8 mouse cellular contexts compared by ENCODE assay signal in genomic region chr7:25278341-25279075, GRCm38 (mm10). TPM values are rescaled to one million over a fixed set of nuclear protein-coding genes. Genes with fewer than 3 reads are reported as not detected.
DNase-seq lines count a peak whose midpoint lies in the region; ATAC-seq and TF ChIP-seq lines count a peak whose summit lies in the region.

No protein-coding gene starts in this region.

- dilution Hi-C loops in CH12.LX (cut with MboI; ENCODE audit: extremely low pct_ligation_motif_present, extremely low pct_unique_long_range_greater_than_20kb, low sequenced_read_pairs), result no loop called here

- peak overlapping the region; percentile 53 for H3K9ac ChIP-seq in CH12.LX (ENCODE audit: insufficient read depth, low read depth)
- H3K9ac ChIP-seq in forebrain, embryonic 12.5 days, result peak overlapping the region; percentile 89
- peak overlapping the region; percentile 78 for H3K9ac ChIP-seq in liver, embryonic 16.5 days (ENCODE audit: low read depth, low read length)
- peak overlapping the region; percentile 79 for H3K9ac ChIP-seq in neural tube, embryonic 12.5 days
- peak overlapping the region; percentile 89 for H3K9ac ChIP-seq in stomach, embryonic 16.5 days (ENCODE audit: low read length)

- H3K79me2 ChIP-seq in CH12.LX (replicated peaks; ENCODE audit: control insufficient read depth, extremely low read depth, insufficient read depth, poor library complexity, severe bottlenecking), result peaks cover 8% of the 10 kb centered on the region

- peaks cover 47 to 78% of the 10 kb centered on the region in 2 experiments for H3K4me1 ChIP-seq in CH12.LX (ENCODE audit: control insufficient read depth in 1 of 2, insufficient read depth in 2 of 2)
- peaks cover 51% of the 10 kb centered on the region for H3K4me1 ChIP-seq in forebrain, embryonic 12.5 days
- H3K4me1 ChIP-seq in liver, embryonic 16.5 days (ENCODE audit: control insufficient read depth, low read depth, low read length), result peaks cover 83% of the 10 kb centered on the region
- peaks cover 66% of the 10 kb centered on the region for H3K4me1 ChIP-seq in neural tube, embryonic 12.5 days
- H3K4me1 ChIP-seq in stomach, embryonic 16.5 days (ENCODE audit: control insufficient read depth, insufficient read depth, low read length), result peaks cover 62% of the 10 kb centered on the region

- H3K36me3 ChIP-seq in CH12.LX (replicated peaks in 1 of 2; ENCODE audit: control insufficient read depth in 1 of 2, insufficient read depth in 1 of 2, low read length in 1 of 2), result peaks cover 3 to 27% of the 10 kb centered on the region in 2 experiments
- H3K36me3 ChIP-seq in forebrain, embryonic 12.5 days (replicated peaks), result peaks cover 5% of the 10 kb centered on the region; the same call in 1 of the 2 replicates
- H3K36me3 ChIP-seq in liver, embryonic 16.5 days (ENCODE audit: control insufficient read depth, insufficient read depth), result no peaks in the 10 kb centered on the region
- peaks cover 4% of the 10 kb centered on the region; the same call in 1 of the 2 replicates for H3K36me3 ChIP-seq in neural tube, embryonic 12.5 days
- no peaks in the 10 kb centered on the region for H3K36me3 ChIP-seq in stomach, embryonic 16.5 days (ENCODE audit: control insufficient read depth, insufficient read depth, low read length)

- TF ChIP-seq RAD21 in CH12.LX (IDR thresholded peaks at IDR 0.05; ENCODE audit: low read depth, low read length), result no peak

- peak overlapping the region; percentile 48 to 68 (median 56) for H3K4me3 ChIP-seq in CH12.LX (replicated peaks in 1 of 3; ENCODE audit: low read depth in 2 of 3, low read length in 2 of 3, poor library complexity in 1 of 3)
- peak overlapping the region; percentile 92 for H3K4me3 ChIP-seq in forebrain, embryonic 12.5 days (replicated peaks)
- H3K4me3 ChIP-seq in liver, embryonic 16.5 days (ENCODE audit: low read depth, low read length), result peak overlapping the region; percentile 72
- H3K4me3 ChIP-seq in neural tube, embryonic 12.5 days, result peak overlapping the region; percentile 53
- peak overlapping the region; percentile 65 for H3K4me3 ChIP-seq in stomach, embryonic 16.5 days (replicated peaks; ENCODE audit: low read length)

- under 1% methylated on average over 56 of the region's 60 CpGs for WGBS in forebrain, embryonic 12.5 days
- WGBS in liver, embryonic 16.5 days (ENCODE audit: insufficient replicate concordance), result 0% methylated on average over 50 of the region's 60 CpGs
- WGBS in neural tube, embryonic 12.5 days, result under 1% methylated on average over 54 of the region's 60 CpGs
- WGBS in stomach, embryonic 16.5 days, result under 1% methylated on average over 51 of the region's 60 CpGs

- DNase-seq in CH12.LX (ENCODE audit: extremely low read depth), result peak; percentile 91
- peak; percentile 85 for DNase-seq in c-Kit-positive CD71-negative TER-119-negative erythroid progenitor cells, embryonic 14.5 days (ENCODE audit: low read depth)
- DNase-seq in heart, postnatal 14 days, result peak; percentile 78 to 79
- peak; percentile 87 for DNase-seq in layer of hippocampus, adult 11-12 months (ENCODE audit: low spot score)

- no peaks in the 10 kb centered on the region for H3K9me3 ChIP-seq in CH12.LX (replicated peaks; ENCODE audit: low read length)
- no peaks in the 10 kb centered on the region for H3K9me3 ChIP-seq in forebrain, embryonic 12.5 days
- no peaks in the 10 kb centered on the region for H3K9me3 ChIP-seq in liver, embryonic 16.5 days (replicated peaks; ENCODE audit: control insufficient read depth, low read length)
- H3K9me3 ChIP-seq in neural tube, embryonic 12.5 days, result no peaks in the 10 kb centered on the region
- no peaks in the 10 kb centered on the region for H3K9me3 ChIP-seq in stomach, embryonic 16.5 days (replicated peaks; ENCODE audit: control insufficient read depth, low read length)

- no peaks in the 10 kb centered on the region for H3K27me3 ChIP-seq in CH12.LX (replicated peaks)
- H3K27me3 ChIP-seq in forebrain, embryonic 12.5 days, result no peaks in the 10 kb centered on the region
- no peaks in the 10 kb centered on the region for H3K27me3 ChIP-seq in liver, embryonic 16.5 days (ENCODE audit: control insufficient read depth, insufficient read depth, low read depth, low read length)
- H3K27me3 ChIP-seq in neural tube, embryonic 12.5 days (replicated peaks), result no peaks in the 10 kb centered on the region
- no peaks in the 10 kb centered on the region for H3K27me3 ChIP-seq in stomach, embryonic 16.5 days (ENCODE audit: control insufficient read depth, insufficient read depth, low read length)

- in situ Hi-C loops in CH12.LX (cut with MboI; ENCODE audit: low pct_ligation_motif_present, low pct_unique_long_range_greater_than_20kb, low sequenced_read_pairs), result loop anchor here (5.0 to 10.0 kb wide), 3 partner anchors 36 to 146 kb away; no protein-coding TSS in a partner anchor

- peak; percentile 67 for ATAC-seq in forebrain, embryonic 12.5 days (ENCODE audit: low FRiP score)
- ATAC-seq in liver, embryonic 16.5 days (ENCODE audit: low read depth), result peak; percentile 58
- ATAC-seq in neural tube, embryonic 12.5 days (ENCODE audit: low FRiP score, low read depth), result peak; percentile 64
- ATAC-seq in stomach, embryonic 16.5 days (ENCODE audit: insufficient read depth, low FRiP score), result peak; percentile 69

- TF ChIP-seq EP300 in CH12.LX (IDR thresholded peaks at IDR 0.05; ENCODE audit: low read length), result no peak

- TF ChIP-seq CTCF in CH12.LX (conservative IDR thresholded peaks at IDR 0.05 in 1 of 2, IDR thresholded peaks at IDR 0.05 in 1 of 2; ENCODE audit: low read depth in 2 of 2, low read length in 2 of 2), result peak in 1 of 2 experiments; percentile 74; a peak in 1 of 4 replicates

- peak overlapping the region; percentile 72 for H3K27ac ChIP-seq in CH12.LX (ENCODE audit: insufficient read depth, low read depth)
- peak overlapping the region; percentile 100 for H3K27ac ChIP-seq in forebrain, embryonic 12.5 days
- H3K27ac ChIP-seq in liver, embryonic 16.5 days (ENCODE audit: low read length), result peak overlapping the region; percentile 95
- H3K27ac ChIP-seq in neural tube, embryonic 12.5 days, result peak overlapping the region; percentile 96
- H3K27ac ChIP-seq in stomach, embryonic 16.5 days (ENCODE audit: low read length), result peak overlapping the region; percentile 100

- intact Hi-C loops in heart, postnatal 14 days (cut with DNase I), result loop anchor here (1.0 kb wide), 1 partner anchor 29 kb away; no protein-coding TSS in a partner anchor

- peak overlapping the region; percentile 79 for H3K4me2 ChIP-seq in CH12.LX (ENCODE audit: insufficient read depth, low read depth, poor library complexity, severe bottlenecking)
- H3K4me2 ChIP-seq in forebrain, embryonic 12.5 days, result peak overlapping the region; percentile 96
- peak overlapping the region; percentile 99 for H3K4me2 ChIP-seq in liver, embryonic 16.5 days (ENCODE audit: low read depth, low read length)
- peak overlapping the region; percentile 95 for H3K4me2 ChIP-seq in neural tube, embryonic 12.5 days (replicated peaks)
- peak overlapping the region; percentile 83 for H3K4me2 ChIP-seq in stomach, embryonic 16.5 days (ENCODE audit: low read depth, low read length)

- peak; percentile 81 for TF ChIP-seq POLR2A in CH12.LX (IDR thresholded peaks at IDR 0.05; ENCODE audit: low read depth, low read length)

RNA-seq across cellular contexts. Expression of gene Cic, which starts 11.0 kb away (rescaled TPM):
- total RNA-seq in CH12.LX (2012; rRNA removed) (17.5 and 21.7 TPM in 2 replicates), CH12.LX (2014; rRNA removed) (2.2 and 2.5 TPM in 2 replicates)
- polyA plus RNA-seq in CH12.LX (2012; ENCODE audit: insufficient read length, low read depth), result 31.2 and 34.5 TPM in 2 replicates
- 40.8 and 46.9 TPM in 2 replicates for polyA plus RNA-seq in forebrain, embryonic 12.5 days (2016; fragmentation: Nextera tagmentation; extraction: Ambion mirVana)
- 10 to 100 TPM; 71.2 to 78.7 TPM for total RNA-seq in heart, postnatal 14 days (2021)
- 9.5 and 10.8 TPM in 2 replicates for polyA plus RNA-seq in liver, embryonic 16.5 days (2015; fragmentation: Nextera tagmentation; extraction: Ambion mirVana)
- 44.2 and 45.0 TPM in 2 replicates for polyA plus RNA-seq in neural tube, embryonic 12.5 days (2016; fragmentation: Nextera tagmentation; extraction: Ambion mirVana)
- 26.7 and 27.4 TPM in 2 replicates for polyA plus RNA-seq in stomach, embryonic 16.5 days (2015; fragmentation: Nextera tagmentation; extraction: Ambion mirVana)

RNA-seq across cellular contexts. Expression of gene Pafah1b3, which starts 19.3 kb away (rescaled TPM):
- total RNA-seq in CH12.LX (2012; rRNA removed), result 22.7 and 50.2 TPM in 2 replicates
- total RNA-seq in CH12.LX (2014; rRNA removed), result 9.7 and 17.6 TPM in 2 replicates
- polyA plus RNA-seq in CH12.LX (2012; ENCODE audit: insufficient read length, low read depth), result 5.9 TPM in 2 replicates
- polyA plus RNA-seq in forebrain, embryonic 12.5 days (2016; fragmentation: Nextera tagmentation; extraction: Ambion mirVana), result 378 and 384 TPM in 2 replicates
- total RNA-seq in heart, postnatal 14 days (2021), result 1 to 10 TPM; 5.1 to 5.6 TPM
- 25.6 and 26.2 TPM in 2 replicates for polyA plus RNA-seq in liver, embryonic 16.5 days (2015; fragmentation: Nextera tagmentation; extraction: Ambion mirVana)
- polyA plus RNA-seq in neural tube, embryonic 12.5 days (2016; fragmentation: Nextera tagmentation; extraction: Ambion mirVana), result 400 and 431 TPM in 2 replicates
- 186 and 209 TPM in 2 replicates for polyA plus RNA-seq in stomach, embryonic 16.5 days (2015; fragmentation: Nextera tagmentation; extraction: Ambion mirVana)

RNA-seq across cellular contexts. Expression of gene Prr19, which starts 22.7 kb away (rescaled TPM):
- total RNA-seq in CH12.LX (2012; rRNA removed) (not detected in 2 replicates), CH12.LX (2014; rRNA removed) (not detected in 2 replicates)
- not detected in 2 replicates for polyA plus RNA-seq in CH12.LX (2012; ENCODE audit: insufficient read length, low read depth)
- 1.3 and 1.7 TPM in 2 replicates for polyA plus RNA-seq in forebrain, embryonic 12.5 days (2016; fragmentation: Nextera tagmentation; extraction: Ambion mirVana)
- total RNA-seq in heart, postnatal 14 days (2021), result not detected
- 0.09 TPM in 1 of 2 replicates, not detected in the other for polyA plus RNA-seq in liver, embryonic 16.5 days (2015; fragmentation: Nextera tagmentation; extraction: Ambion mirVana)
- polyA plus RNA-seq in neural tube, embryonic 12.5 days (2016; fragmentation: Nextera tagmentation; extraction: Ambion mirVana), result 1.1 and 1.5 TPM in 2 replicates
- polyA plus RNA-seq in stomach, embryonic 16.5 days (2015; fragmentation: Nextera tagmentation; extraction: Ambion mirVana), result 0.49 and 0.57 TPM in 2 replicates

RNA-seq across cellular contexts. Expression of gene Tmem145, which starts 27.4 kb away (rescaled TPM):
- total RNA-seq in CH12.LX (2012; rRNA removed), result not detected in 2 replicates
- total RNA-seq in CH12.LX (2014; rRNA removed), result not detected in 2 replicates
- 0.10 TPM in 1 of 2 replicates, not detected in the other for polyA plus RNA-seq in CH12.LX (2012; ENCODE audit: insufficient read length, low read depth)
- 11.9 and 12.1 TPM in 2 replicates for polyA plus RNA-seq in forebrain, embryonic 12.5 days (2016; fragmentation: Nextera tagmentation; extraction: Ambion mirVana)
- total RNA-seq in heart, postnatal 14 days (2021), result not detected
- 0.07 TPM in 1 of 2 replicates, not detected in the other for polyA plus RNA-seq in liver, embryonic 16.5 days (2015; fragmentation: Nextera tagmentation; extraction: Ambion mirVana)
- 26.0 and 28.3 TPM in 2 replicates for polyA plus RNA-seq in neural tube, embryonic 12.5 days (2016; fragmentation: Nextera tagmentation; extraction: Ambion mirVana)
- polyA plus RNA-seq in stomach, embryonic 16.5 days (2015; fragmentation: Nextera tagmentation; extraction: Ambion mirVana), result 0.57 and 0.66 TPM in 2 replicates

RNA-seq across cellular contexts. Expression of gene Erf, which starts 27.9 kb away (rescaled TPM):
- 13.0 and 13.2 TPM in 2 replicates for total RNA-seq in CH12.LX (2012; rRNA removed)
- total RNA-seq in CH12.LX (2014; rRNA removed), result 6.1 and 7.1 TPM in 2 replicates
- polyA plus RNA-seq in CH12.LX (2012; ENCODE audit: insufficient read length, low read depth), result 15.2 and 15.4 TPM in 2 replicates
- 10.3 and 13.0 TPM in 2 replicates for polyA plus RNA-seq in forebrain, embryonic 12.5 days (2016; fragmentation: Nextera tagmentation; extraction: Ambion mirVana)
- 10 to 100 TPM; 32.8 to 33.2 TPM for total RNA-seq in heart, postnatal 14 days (2021)
- polyA plus RNA-seq in liver, embryonic 16.5 days (2015; fragmentation: Nextera tagmentation; extraction: Ambion mirVana), result 3.4 and 3.6 TPM in 2 replicates
- polyA plus RNA-seq in neural tube, embryonic 12.5 days (2016; fragmentation: Nextera tagmentation; extraction: Ambion mirVana), result 11.9 and 13.1 TPM in 2 replicates
- 6.9 and 11.0 TPM in 2 replicates for polyA plus RNA-seq in stomach, embryonic 16.5 days (2015; fragmentation: Nextera tagmentation; extraction: Ambion mirVana)

Comparison
In these comparisons a context has a peak if more than half of its experiments do, and no peak if none do; other contexts are left out.
1. Peak in every context shown above with its lines: DNase-seq, ATAC-seq, H3K4me3 ChIP-seq and H3K27ac ChIP-seq.